Mouse (Mus musculus): ENCODE measurements around the gene Dnaic1.
A peak's percentile ranks its signal among the peaks of the same experiment; 100 is the strongest.

The Dnaic1 gene

GRCm38 (mm10) chr4:41573492-41573891, 3.9 kb downstream of the Dnaic1 start:
- DNase-seq, result peak; percentile 57

GRCm38 (mm10) chr4:41575914-41576313, 6.3 kb downstream of the Dnaic1 start:
- no peak for DNase-seq

- DNase-seq, result no peak
Measured at GRCm38 (mm10) chr4:41583353-41583752, 13.8 kb downstream of the Dnaic1 start.

GRCm38 (mm10) chr4:41602818-41603217, 33.2 kb downstream of the Dnaic1 start:
- DNase-seq, result no peak

GRCm38 (mm10) chr4:41604476-41605396, 35.2 kb downstream of the Dnaic1 start:
- no peak for DNase-seq

- no peak for DNase-seq
Measured at GRCm38 (mm10) chr4:41606784-41607183, 37.2 kb downstream of the Dnaic1 start.

GRCm38 (mm10) chr4:41609681-41610593, 40.4 kb downstream of the Dnaic1 start:
- DNase-seq, result no peak

- DNase-seq, result no peak
Measured at GRCm38 (mm10) chr4:41610594-41610980, 41.0 kb downstream of the Dnaic1 start.

- no peak for DNase-seq
Measured at GRCm38 (mm10) chr4:41612166-41612565, 42.6 kb downstream of the Dnaic1 start.

- peak; percentile 79 for DNase-seq
Measured at GRCm38 (mm10) chr4:41614156-41614555, 44.6 kb downstream of the Dnaic1 start.

GRCm38 (mm10) chr4:41615661-41616599, 46.4 kb downstream of the Dnaic1 start:
- peak; percentile 93 for DNase-seq

- peak; percentile 84 for DNase-seq
Measured at GRCm38 (mm10) chr4:41618916-41619746, 49.6 kb downstream of the Dnaic1 start.

- DNase-seq, result no peak
Measured at GRCm38 (mm10) chr4:41622071-41622470, 52.5 kb downstream of the Dnaic1 start.

GRCm38 (mm10) chr4:41628202-41628927, 58.8 kb downstream of the Dnaic1 start:
- no peak for DNase-seq

- DNase-seq, result no peak
Measured at GRCm38 (mm10) chr4:41630196-41630595, 60.6 kb downstream of the Dnaic1 start.

- peak; percentile 53 for DNase-seq
Measured at GRCm38 (mm10) chr4:41631390-41631789, 61.8 kb downstream of the Dnaic1 start.

GRCm38 (mm10) chr4:41633001-41633400, 63.4 kb downstream of the Dnaic1 start:
- DNase-seq, result no peak

- no peak for DNase-seq
Measured at GRCm38 (mm10) chr4:41634631-41635030, 65.1 kb downstream of the Dnaic1 start.

GRCm38 (mm10) chr4:41635224-41635623, 65.6 kb downstream of the Dnaic1 start:
- no peak for DNase-seq

GRCm38 (mm10) chr4:41635906-41636305, 66.3 kb downstream of the Dnaic1 start:
- no peak for DNase-seq

GRCm38 (mm10) chr4:41636366-41636765, 66.8 kb downstream of the Dnaic1 start:
- DNase-seq, result no peak
